Mouse (Mus musculus) E14TG2a.4 (cell line): ENCODE results near the gene Kpna1.
A peak's percentile ranks its signal among the peaks of the same experiment; 100 is the strongest.
"Not testable (repeated sequence)": the region's sequence is repeated elsewhere in the genome, so short reads cannot be mapped to it uniquely, and the experiment has no call there.

Experiments used
- H3K27me3 ChIP-seq: 2 replicates; pipeline ENCODE4 v1.6.1; 2014; ENCODE audit warnings: low read length, control low read depth; ENCODE audit not compliant: insufficient read depth
- H3K36me3 ChIP-seq: 2 replicates; pipeline ENCODE4 v1.6.1; 2014; ENCODE audit warnings: low read length, control low read depth; ENCODE audit not compliant: insufficient read depth
- H3K4me1 ChIP-seq: replicated peaks from 2 replicates; pipeline ENCODE4 v1.6.1; 2014; ENCODE audit warnings: low read depth, low read length, control low read depth
- H3K4me3 ChIP-seq: replicated peaks from 2 replicates; pipeline ENCODE4 v1.5.1; 2014; ENCODE audit warnings: mild to moderate bottlenecking, low read length
- H3K9me3 ChIP-seq: 2 replicates; pipeline ENCODE4 v1.6.1; 2014; ENCODE audit warnings: low read length, control low read depth
- CTCF ChIP-seq: conservative IDR thresholded peaks from 2 replicates; pipeline ENCODE4 v1.5.1; 2014; ENCODE audit warnings: low read length
- NANOG ChIP-seq: IDR thresholded peaks from 2 replicates; pipeline ENCODE4 v1.6.1; 2014; ENCODE audit warnings: borderline replicate concordance, low read length, mixed read lengths
- POU5F1 ChIP-seq: IDR thresholded peaks from 2 replicates; pipeline ENCODE4 v1.6.1; 2014; ENCODE audit warnings: low read length, borderline replicate concordance

Gene Kpna1

DNA sequence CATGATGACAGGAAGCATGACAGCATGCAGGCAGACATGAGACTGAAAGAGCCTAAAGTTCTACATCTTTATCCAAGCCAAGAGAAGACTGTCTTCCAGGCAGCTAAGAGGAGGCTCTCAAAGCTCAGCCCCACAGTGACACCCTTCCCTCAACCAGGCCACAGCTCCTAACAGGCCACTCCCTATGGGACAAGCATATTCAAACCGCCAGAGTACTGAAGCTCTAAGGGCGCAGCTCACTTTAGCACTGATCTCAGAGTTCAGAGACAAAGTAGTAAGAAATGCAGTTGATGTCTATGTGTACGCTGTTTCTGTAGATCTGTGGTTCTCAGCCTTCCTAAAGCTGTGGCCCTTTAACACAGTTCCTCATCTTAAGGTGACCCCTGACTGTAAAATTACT, 27.3 kb upstream of the Kpna1 start:
- Histone ChIP-seq H3K4me1 (peaks cover 51% of the 10 kb centered on the region), H3K9me3 (no peaks in the 10 kb centered on the region), H3K27me3 (no peaks in the 10 kb centered on the region), H3K4me3 (no peak overlapping the region), H3K36me3 (peaks cover 11% of the 10 kb centered on the region)
- TF ChIP-seq NANOG: no peak
- no peak for TF ChIP-seq CTCF
- no peak for TF ChIP-seq POU5F1

- peaks cover 17% of the 10 kb centered on the region for H3K36me3 ChIP-seq
- no peak overlapping the region for H3K4me3 ChIP-seq
- H3K27me3 ChIP-seq: no peaks in the 10 kb centered on the region
- TF ChIP-seq NANOG (no peak), CTCF (peak; percentile 10; the same call in 1 of the 2 replicates), POU5F1 (no peak)
- no peaks in the 10 kb centered on the region for H3K9me3 ChIP-seq
- H3K4me1 ChIP-seq: peaks cover 49% of the 10 kb centered on the region
Measured at GRCm38 (mm10) chr16:35952628-35953130, 25.9 kb upstream of the Kpna1 start.

GRCm38 (mm10) chr16:35965991-35966390, 12.6 kb upstream of the Kpna1 start:
- H3K36me3 ChIP-seq, H3K27me3 ChIP-seq, H3K9me3 ChIP-seq, H3K4me3 ChIP-seq: not testable (repeated sequence)
- peaks cover 78% of the 10 kb centered on the region for H3K4me1 ChIP-seq
- 0 out of 2 replicates have a peak, but pooled peaks have one; percentile 13 for TF ChIP-seq NANOG

DNA sequence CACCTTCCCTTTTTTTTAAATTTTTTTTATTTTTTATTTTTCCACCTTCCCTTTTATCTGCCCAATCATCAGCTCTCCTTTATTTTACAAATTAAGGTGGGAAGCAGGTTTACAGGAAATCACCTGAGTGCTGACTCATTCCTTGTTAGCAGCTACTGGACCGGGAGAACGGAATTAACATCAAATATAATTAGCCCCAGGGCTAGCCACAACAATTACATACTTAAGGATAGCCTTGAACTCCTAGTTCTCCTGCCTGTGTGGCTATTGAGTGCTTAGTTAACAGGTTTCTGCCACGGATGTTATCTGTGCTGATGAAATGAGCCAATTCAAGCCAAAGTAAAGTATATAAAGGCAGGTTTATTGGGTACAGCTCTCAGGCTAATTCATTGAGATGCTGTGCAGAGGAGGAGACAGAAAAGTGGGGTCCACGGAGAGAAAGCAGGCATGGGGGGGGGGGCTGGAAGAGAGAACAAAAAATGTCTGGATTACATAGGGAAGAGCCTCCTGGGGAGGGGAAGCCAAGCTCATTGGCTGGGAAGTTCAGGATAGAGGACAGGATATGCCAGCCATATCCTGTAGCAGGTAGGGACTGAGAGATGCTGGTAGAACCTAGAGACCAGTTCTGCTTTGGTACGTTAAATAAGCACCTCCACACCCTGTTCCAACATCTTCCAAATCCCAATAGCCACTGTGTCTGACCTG, 12.0 kb upstream of the Kpna1 start:
- peaks cover 4% of the 10 kb centered on the region for H3K36me3 ChIP-seq
- H3K9me3 ChIP-seq: peaks cover 6% of the 10 kb centered on the region; the same call in 1 of the 2 replicates
- peaks cover 79% of the 10 kb centered on the region for H3K4me1 ChIP-seq
- TF ChIP-seq NANOG: peak; percentile 47; the same call in 1 of the 2 replicates
- TF ChIP-seq POU5F1: no peak
- TF ChIP-seq CTCF: no peak
- no peaks in the 10 kb centered on the region for H3K27me3 ChIP-seq
- peak overlapping the region; percentile 23; the same call in 1 of the 2 replicates for H3K4me3 ChIP-seq

GRCm38 (mm10) chr16:35967319-35967718, 11.2 kb upstream of the Kpna1 start:
- TF ChIP-seq POU5F1: no peak
- TF ChIP-seq CTCF: no peak
- no peak for TF ChIP-seq NANOG
- Histone ChIP-seq H3K36me3 (peaks cover 11% of the 10 kb centered on the region), H3K4me3 (peak overlapping the region; percentile 23; the same call in 1 of the 2 replicates), H3K27me3 (no peaks in the 10 kb centered on the region), H3K4me1 (peaks cover 72% of the 10 kb centered on the region), H3K9me3 (peaks cover 6% of the 10 kb centered on the region; the same call in 1 of the 2 replicates)

DNA sequence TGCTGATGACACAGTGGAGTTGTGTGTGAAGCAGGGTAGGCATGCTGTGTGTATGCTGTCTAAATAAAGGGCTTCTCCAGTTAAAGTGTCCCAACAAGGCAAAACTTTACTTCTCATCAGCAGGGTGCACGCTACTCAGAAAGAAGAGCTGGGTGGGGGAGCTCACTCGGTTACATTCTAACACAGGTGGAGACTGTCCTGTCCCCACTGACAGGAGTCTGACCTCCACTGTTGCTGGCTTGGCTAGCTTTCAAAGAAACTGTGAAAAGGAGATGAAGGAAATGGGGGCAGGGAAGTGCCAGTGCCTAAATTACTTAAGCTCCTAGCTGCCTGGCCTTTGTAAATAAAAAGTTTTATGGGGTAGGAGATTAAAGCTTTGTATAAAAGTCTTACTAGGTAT, 10.4 kb upstream of the Kpna1 start:
- peaks cover 74% of the 10 kb centered on the region for H3K4me1 ChIP-seq
- no peak overlapping the region for H3K4me3 ChIP-seq
- peaks cover 11% of the 10 kb centered on the region for H3K36me3 ChIP-seq
- peaks cover 6% of the 10 kb centered on the region; the same call in 1 of the 2 replicates for H3K9me3 ChIP-seq
- H3K27me3 ChIP-seq: no peaks in the 10 kb centered on the region
- TF ChIP-seq NANOG (no peak), POU5F1 (no peak), CTCF (no peak)

- TF ChIP-seq NANOG: no peak
- no peak for TF ChIP-seq POU5F1
- TF ChIP-seq CTCF: no peak
- Histone ChIP-seq H3K4me3 (no peak overlapping the region), H3K9me3 (no peaks in the 10 kb centered on the region), H3K27me3 (no peaks in the 10 kb centered on the region), H3K4me1 (peaks cover 66% of the 10 kb centered on the region), H3K36me3 (peaks cover 7% of the 10 kb centered on the region)
Measured at GRCm38 (mm10) chr16:35974021-35974420, 4.5 kb upstream of the Kpna1 start.

GRCm38 (mm10) chr16:35981363-35981821, 2.8 kb downstream of the Kpna1 start:
- Histone ChIP-seq H3K36me3 (no peaks in the 10 kb centered on the region), H3K4me1 (peaks cover 51% of the 10 kb centered on the region), H3K9me3 (no peaks in the 10 kb centered on the region), H3K27me3 (no peaks in the 10 kb centered on the region), H3K4me3 (peak overlapping the region; percentile 3; the same call in 1 of the 2 replicates)
- TF ChIP-seq NANOG: peak; percentile 60
- no peak for TF ChIP-seq POU5F1
- peak; percentile 17; the same call in 1 of the 2 replicates for TF ChIP-seq CTCF
